ENCODE assay signal across 23 mouse cellular contexts in genomic region chr4:22120953-22121352, GRCm38 (mm10).
DNase-seq lines count a peak whose midpoint lies in the region; ATAC-seq and TF ChIP-seq lines count a peak whose summit lies in the region.
"Had no signal": no experiment of that assay in that cellular context is flagged by ENCODE, and none has a peak within 500 bp of the region (broad histone marks: within the 10 kb centered on the region; RNA-seq: fewer than 3 reads in every experiment).

No protein-coding gene starts in this region.

- H3K4me3 ChIP-seq in heart, embryonic 13.5 days, result no peak overlapping the region
- no peak overlapping the region for H3K4me3 ChIP-seq in lung, postnatal 0 days (ENCODE audit: low read depth, low read length)
- no peak overlapping the region for H3K4me3 ChIP-seq in limb, embryonic 13.5 days
- H3K4me3 ChIP-seq: forebrain, embryonic 10.5 days; intestine, embryonic 15.5 days; liver, embryonic 15.5 days; neural tube, embryonic 12.5 days had no signal

- TF ChIP-seq CTCF in lung, postnatal 0 days (IDR thresholded peaks at IDR 0.05), result no peak

- DNase-seq in heart, adult 8-10 months (ENCODE audit: low spot score), result no peak
- DNase-seq in heart, postnatal 4 days, result peak; percentile 28
- no peak for DNase-seq in heart, adult 11 months
- peak; percentile 6 for DNase-seq in lung, postnatal 0 days (ENCODE audit: low spot score)
- DNase-seq in lung, adult 18-20 months, result no peak
- no peak for DNase-seq in ovary, postnatal 36 days (ENCODE audit: low spot score)
- DNase-seq: cerebellum, adult 2 months; forebrain, postnatal 0 days; gastrocnemius, postnatal 14 days; kidney, adult 9 months; kidney, postnatal 14 days; liver; lung, postnatal 14 days; midbrain, embryonic 14.5 days; right cerebral cortex, postnatal 25 days; spleen, adult 18-20 months had no signal

- H3K27me3 ChIP-seq in heart, embryonic 13.5 days (replicated peaks), result no peaks in the 10 kb centered on the region
- no peaks in the 10 kb centered on the region for H3K27me3 ChIP-seq in lung, postnatal 0 days (replicated peaks; ENCODE audit: insufficient read depth, low read length)
- no peaks in the 10 kb centered on the region for H3K27me3 ChIP-seq in limb, embryonic 13.5 days
- H3K27me3 ChIP-seq: intestine, embryonic 15.5 days; liver, embryonic 15.5 days; neural tube, embryonic 12.5 days had no signal

- no peak overlapping the region for H3K9ac ChIP-seq in heart, embryonic 13.5 days
- H3K9ac ChIP-seq in lung, postnatal 0 days (replicated peaks; ENCODE audit: low read depth), result no peak overlapping the region
- no peak overlapping the region for H3K9ac ChIP-seq in limb, embryonic 13.5 days
- H3K9ac ChIP-seq: forebrain, postnatal 0 days; hindbrain, embryonic 14.5 days; intestine, embryonic 15.5 days; liver, embryonic 15.5 days; neural tube, embryonic 12.5 days had no signal

- H3K4me1 ChIP-seq in heart, embryonic 13.5 days, result peaks cover 8% of the 10 kb centered on the region
- H3K4me1 ChIP-seq in lung, postnatal 0 days (ENCODE audit: insufficient read depth, low read depth, low read length), result no peaks in the 10 kb centered on the region
- H3K4me1 ChIP-seq in limb, embryonic 13.5 days, result peaks cover 8% of the 10 kb centered on the region
- H3K4me1 ChIP-seq: forebrain, embryonic 10.5 days; intestine, embryonic 15.5 days; liver, embryonic 15.5 days; neural tube, embryonic 12.5 days had no signal

- H3K27ac ChIP-seq in heart, embryonic 13.5 days (replicated peaks), result peak overlapping the region; percentile 39; the same call in 1 of the 2 replicates
- no peak overlapping the region for H3K27ac ChIP-seq in lung, postnatal 0 days (ENCODE audit: low read length)
- H3K27ac ChIP-seq in limb, embryonic 13.5 days, result no peak overlapping the region
- H3K27ac ChIP-seq: forebrain, embryonic 10.5 days; hindbrain, embryonic 14.5 days; intestine, embryonic 15.5 days; liver, embryonic 15.5 days; neural tube, embryonic 12.5 days had no signal

- no peak overlapping the region for H3K4me2 ChIP-seq in heart, embryonic 13.5 days
- H3K4me2 ChIP-seq in lung, postnatal 0 days (replicated peaks; ENCODE audit: low read depth, low read length), result no peak overlapping the region
- H3K4me2 ChIP-seq in limb, embryonic 13.5 days (replicated peaks), result no peak overlapping the region
- H3K4me2 ChIP-seq: hindbrain, embryonic 14.5 days; intestine, embryonic 15.5 days; liver, embryonic 15.5 days; neural tube, embryonic 12.5 days had no signal

- no peak for ATAC-seq in heart, embryonic 13.5 days (ENCODE audit: extremely low read depth, insufficient number of reproducible peaks, low FRiP score, low TSS enrichment)
- no peak for ATAC-seq in lung, postnatal 0 days
- ATAC-seq in limb, embryonic 13.5 days (ENCODE audit: low FRiP score, low read depth), result 0 out of 2 replicates have a peak, but pooled peaks have one; percentile 48
- ATAC-seq: forebrain, postnatal 0 days; intestine, embryonic 15.5 days had no signal

- no peaks in the 10 kb centered on the region for H3K36me3 ChIP-seq in heart, embryonic 13.5 days
- no peaks in the 10 kb centered on the region for H3K36me3 ChIP-seq in lung, postnatal 0 days (ENCODE audit: insufficient read depth, low read length)
- H3K36me3 ChIP-seq in limb, embryonic 13.5 days, result no peaks in the 10 kb centered on the region
- H3K36me3 ChIP-seq: forebrain, embryonic 10.5 days; intestine, embryonic 15.5 days; liver, embryonic 15.5 days; neural tube, embryonic 12.5 days had no signal

- 17% methylated on average over 3 of the region's 3 CpGs for WGBS in heart, embryonic 13.5 days
- 7% methylated on average over 3 of the region's 3 CpGs for WGBS in lung, postnatal 0 days
- WGBS in limb, embryonic 13.5 days, result 26% methylated on average over 3 of the region's 3 CpGs

- TF ChIP-seq EP300 in lung, postnatal 0 days (IDR thresholded peaks at IDR 0.05), result no peak

- H3K9me3 ChIP-seq in heart, embryonic 13.5 days, result no peaks in the 10 kb centered on the region
- H3K9me3 ChIP-seq in lung, postnatal 0 days (ENCODE audit: low read length), result no peaks in the 10 kb centered on the region
- no peaks in the 10 kb centered on the region for H3K9me3 ChIP-seq in limb, embryonic 13.5 days
- H3K9me3 ChIP-seq: forebrain, embryonic 10.5 days; intestine, embryonic 15.5 days; liver, embryonic 15.5 days; neural tube, embryonic 12.5 days had no signal

Comparison
In these comparisons a context has a peak if more than half of its experiments do, and no peak if none do; other contexts are left out.
1. DNase-seq: peak in heart, postnatal 4 days (single experiment) and lung, postnatal 0 days (single experiment); none in heart, adult 8-10 months (single experiment), heart, adult 11 months (single experiment), lung, adult 18-20 months (0 of 2) and ovary, postnatal 36 days (single experiment).